Mouse (Mus musculus) urinary bladder, postnatal 25 days (tissue): ENCODE data around the gene 1110002E22Rik.

Source experiments
- DNase-seq: peaks from one replicate; pipeline ENCODE4 v3.0.0; 2022; ENCODE audit warnings: low spot score

The 1110002E22Rik gene

DNA sequence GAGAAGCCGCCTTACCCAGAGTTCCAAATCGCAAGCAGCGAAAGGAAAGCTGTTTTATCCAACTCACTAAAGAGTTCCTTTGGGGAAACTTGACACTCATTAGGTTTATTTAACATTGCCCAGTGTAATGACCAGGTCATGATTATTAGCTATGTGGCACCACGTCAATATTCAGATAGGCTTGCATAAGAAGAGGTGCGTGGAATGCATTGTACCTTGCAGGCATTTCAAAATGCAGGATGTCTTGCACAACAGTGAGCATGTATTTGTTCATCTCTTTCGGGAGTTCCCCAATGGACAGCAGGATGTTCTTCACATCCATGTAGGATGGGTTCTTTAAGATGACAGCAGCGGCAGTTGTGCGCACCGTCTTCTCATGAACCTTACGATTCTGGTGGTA lies 42.0 kb downstream of the 1110002E22Rik start:
- DNase-seq = no peak

DNA sequence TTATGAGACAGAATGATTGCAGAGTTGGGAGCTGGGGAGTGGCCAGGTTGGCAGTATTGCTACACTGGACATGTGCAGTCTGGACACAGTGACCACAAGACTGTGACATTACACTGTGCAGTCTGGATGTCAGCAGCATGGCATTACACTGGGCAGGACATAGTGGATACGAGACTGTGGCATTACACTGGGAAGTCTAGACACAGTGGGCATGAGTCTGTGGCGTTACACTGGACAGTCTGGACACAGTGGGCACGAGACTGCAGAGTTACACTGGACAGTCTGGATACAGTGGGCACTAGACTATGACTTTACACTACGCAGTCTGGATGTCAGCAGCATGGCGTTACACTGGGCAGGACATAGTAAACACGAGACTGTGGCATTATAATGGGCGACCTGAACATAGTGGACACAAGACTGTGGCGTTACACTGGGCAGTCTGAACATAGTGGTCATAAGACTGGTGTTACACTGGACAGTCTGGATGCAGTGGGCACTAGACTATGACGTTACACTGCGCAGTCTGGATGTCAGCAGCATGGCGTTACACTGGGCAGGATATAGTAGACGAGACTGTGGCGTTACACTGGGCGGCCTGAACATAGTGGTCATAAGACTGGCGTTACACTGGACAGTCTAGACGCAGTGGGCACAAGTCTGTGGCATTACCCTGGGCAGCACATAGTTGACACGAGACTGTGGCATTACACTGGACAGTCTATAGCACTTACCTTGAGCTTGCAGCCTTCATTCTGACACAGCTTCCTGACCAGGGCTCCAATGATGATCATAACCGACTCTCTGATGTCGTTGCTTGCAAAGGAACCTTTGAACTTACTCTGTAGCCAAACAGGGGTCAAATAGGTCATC lies 46.3 kb downstream of the 1110002E22Rik start:
- no peak for DNase-seq

DNA sequence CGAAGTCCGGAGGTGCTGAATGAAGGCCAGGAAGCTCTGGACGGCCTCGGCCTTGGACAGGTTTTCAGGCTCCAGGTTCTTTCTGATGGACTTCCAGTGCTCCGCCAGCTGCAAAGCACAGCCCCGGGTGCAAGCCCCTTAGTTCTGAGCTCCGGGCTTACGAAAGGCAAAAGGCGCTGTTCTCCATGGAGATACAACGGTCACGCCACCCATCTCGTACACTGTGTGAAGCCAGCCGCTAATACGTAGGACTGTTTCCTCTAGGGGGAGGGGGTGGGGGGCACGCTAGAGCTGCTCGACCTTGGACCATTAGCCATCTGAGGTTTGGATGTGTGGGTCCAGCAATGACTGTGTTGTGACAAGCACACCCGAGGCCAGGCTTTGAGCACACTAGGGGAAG lies 49.3 kb downstream of the 1110002E22Rik start:
- DNase-seq = no peak

DNA sequence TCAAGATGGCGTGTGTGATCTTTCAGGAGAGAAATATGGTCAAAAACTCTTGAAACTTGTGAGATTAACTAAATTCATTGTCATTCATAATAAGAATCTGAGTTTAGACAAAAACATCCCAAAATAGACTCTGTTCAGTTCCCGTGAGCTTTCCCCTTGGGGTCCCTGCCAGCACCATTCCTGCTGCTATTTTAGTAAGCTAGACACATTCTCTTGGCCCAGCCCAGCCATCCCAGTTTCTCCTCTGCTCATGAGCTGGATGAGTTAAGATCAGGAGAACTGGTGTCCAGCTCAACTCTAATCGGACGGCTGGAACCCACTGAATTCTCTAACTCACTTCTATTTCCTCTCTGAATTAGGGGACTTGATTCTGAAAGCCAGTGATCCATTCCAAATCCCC lies 52.0 kb downstream of the 1110002E22Rik start:
- DNase-seq = no peak

DNA sequence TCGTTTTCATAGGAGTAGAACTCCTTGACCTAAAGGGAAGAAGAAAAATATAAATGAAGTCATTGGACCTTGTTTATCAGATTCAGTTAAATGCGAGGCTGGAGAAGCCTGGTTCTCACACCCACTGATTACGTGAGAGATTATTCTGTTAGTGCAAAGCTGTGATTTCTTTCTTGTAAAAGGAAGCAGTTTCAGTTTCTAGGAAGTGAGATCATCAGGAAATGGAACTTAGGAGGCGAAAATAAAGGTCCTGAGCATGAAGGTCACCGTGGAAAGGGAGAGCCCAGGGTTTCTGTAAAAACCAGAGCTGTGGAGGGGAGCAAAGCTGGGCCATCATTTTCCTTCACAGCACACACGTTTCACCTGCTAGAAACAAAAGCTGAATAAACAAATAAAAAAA lies 53.5 kb downstream of the 1110002E22Rik start:
- no peak for DNase-seq

DNA sequence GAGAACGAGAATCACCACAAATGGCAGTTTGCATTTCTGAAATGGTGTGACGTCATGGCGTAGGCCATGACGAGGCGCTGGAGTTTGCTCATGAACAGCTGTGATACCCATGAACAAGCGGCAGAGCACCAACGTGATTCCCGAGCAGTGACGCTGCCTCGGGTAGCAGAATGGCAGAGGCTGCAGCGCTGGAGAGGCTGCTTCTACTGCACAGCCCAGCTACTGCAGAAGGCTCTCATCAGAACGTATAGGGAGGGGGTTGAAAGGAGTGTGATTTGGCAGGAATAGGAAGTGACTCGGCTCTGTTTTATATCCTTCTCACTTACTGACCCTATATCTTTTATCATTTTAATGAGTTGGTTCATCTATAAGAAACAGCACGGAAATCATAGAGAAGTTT lies 54.0 kb downstream of the 1110002E22Rik start:
- DNase-seq = no peak

DNA sequence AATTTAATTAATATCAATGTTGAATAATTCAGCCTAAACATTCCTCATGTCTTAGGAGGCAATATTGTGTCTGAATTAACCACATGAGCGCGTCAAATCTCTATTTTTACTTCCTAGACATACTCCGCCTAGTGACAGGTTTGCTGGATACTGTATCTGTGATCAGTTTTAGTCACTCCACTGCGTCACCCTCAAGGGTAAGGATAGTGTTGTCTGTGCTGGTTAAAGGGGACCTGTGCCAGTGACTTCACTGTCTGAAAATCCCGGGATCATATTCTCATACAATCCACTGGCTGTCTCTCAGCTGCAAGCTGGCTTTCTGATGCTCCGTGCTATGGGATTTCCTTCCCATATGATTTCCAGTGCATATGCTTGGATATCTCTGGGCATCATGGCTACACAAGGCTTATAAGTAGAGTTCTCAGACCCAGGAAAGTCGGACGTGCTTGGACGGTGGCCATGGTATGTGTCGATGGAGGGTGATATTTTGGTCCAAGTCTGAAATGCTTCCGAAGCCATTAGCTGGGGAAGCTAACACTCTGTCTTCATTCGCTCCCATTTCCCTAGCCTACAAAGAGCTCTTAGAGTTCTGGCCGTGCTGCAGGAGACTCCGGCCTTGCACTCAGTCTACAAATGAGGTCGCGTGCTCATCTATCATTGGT lies 54.7 kb downstream of the 1110002E22Rik start:
- DNase-seq = no peak

DNA sequence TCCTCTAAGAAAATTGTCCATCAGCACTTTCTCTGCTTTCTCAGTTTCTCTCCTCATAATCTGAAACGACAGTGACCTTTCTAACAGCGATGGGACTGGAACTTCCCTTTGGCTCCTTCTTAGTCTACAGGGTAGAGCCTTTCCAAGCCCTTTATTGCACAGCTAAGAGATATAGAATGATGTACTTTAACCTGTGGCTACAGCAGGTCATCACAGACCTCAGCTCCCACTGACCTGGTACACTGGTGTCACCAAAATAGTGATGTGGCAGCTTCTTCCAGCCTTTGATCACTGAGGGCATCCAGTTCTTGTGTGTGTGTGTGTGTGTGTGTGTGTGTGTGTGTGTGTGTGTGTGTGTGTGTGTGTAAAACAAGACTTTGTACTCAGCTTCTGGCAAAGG lies 56.6 kb downstream of the 1110002E22Rik start:
- DNase-seq = no peak

DNA sequence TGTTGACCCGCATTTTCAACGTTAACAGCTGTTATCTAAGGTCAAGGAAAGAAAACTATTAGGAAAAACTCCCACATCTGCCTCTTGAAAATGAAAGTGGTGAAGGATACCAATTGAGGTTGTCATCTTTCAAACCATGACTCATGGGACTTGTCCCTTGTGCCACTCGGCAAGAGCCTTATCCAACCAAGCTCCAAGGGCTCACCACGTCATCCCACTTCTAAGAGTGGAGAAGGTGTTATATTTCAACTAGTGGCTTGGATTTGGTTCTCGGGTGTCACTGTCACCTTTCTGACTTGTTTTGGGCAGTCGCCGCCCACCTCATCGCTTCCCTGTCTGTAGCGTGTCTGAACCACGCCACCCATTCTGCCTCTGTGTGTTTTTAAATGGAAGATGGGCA lies 59.0 kb downstream of the 1110002E22Rik start:
- no peak for DNase-seq

DNA sequence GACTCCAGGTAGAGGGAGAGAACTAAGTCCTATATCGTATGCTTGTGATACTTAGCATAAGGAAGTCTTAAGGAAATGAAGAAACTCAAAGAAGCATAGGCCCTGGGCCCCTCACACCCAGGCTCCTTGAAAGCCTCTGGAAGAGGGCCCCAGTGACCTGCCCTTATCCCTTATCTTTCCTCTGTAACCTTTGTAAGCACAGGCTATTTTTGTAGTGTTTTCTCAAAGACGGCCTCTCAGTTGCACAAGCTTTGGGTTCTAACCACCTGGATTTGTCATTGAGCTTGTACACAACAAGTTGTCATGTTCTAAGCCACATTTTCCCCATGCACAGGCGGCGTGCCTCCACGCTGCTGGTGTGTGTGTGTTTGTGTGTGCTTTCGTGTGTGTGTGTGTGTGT lies 64.3 kb downstream of the 1110002E22Rik start:
- no peak for DNase-seq

DNA sequence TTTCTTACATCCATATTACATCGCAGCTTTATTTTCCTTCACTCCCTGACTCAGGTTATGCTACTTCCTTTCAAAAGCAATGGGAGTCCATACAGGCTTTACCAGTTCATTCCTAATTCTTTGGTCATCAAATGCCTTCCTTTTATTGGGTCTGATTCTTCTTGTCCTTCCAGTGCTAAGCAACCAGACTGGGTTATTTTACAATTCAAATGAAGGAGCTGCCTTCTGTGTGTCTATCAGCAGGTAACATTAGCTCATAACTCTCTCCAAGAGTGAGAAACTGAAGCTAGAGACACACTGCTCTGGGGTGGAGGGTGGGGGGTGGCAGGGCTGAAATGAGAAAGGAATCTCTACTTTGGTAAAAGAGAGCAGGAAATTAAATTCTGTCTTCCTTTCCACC lies 65.8 kb downstream of the 1110002E22Rik start:
- DNase-seq = no peak
